Mouse (Mus musculus) large intestine, adult 2 months (tissue): ENCODE measurements around the gene Jak2. TPM values are rescaled to one million over a fixed set of nuclear protein-coding genes. Genes with fewer than 3 reads are reported as not detected.
A peak's percentile ranks its signal among the peaks of the same experiment; 100 is the strongest.

ENCODE experiments used
- DNase-seq: peaks from one replicate; pipeline ENCODE4 v3.0.0-alpha.2; 2012; ENCODE audit warnings: low read depth, low spot score
- WGBS: fragments of 180-500 bp; shearing (Covaris S2); methylation state at CpG from one replicate; pipeline ENCODE4 v1.1.7; 2018; 5-methylcytosine and 5-hydroxymethylcytosine counted together
- polyA plus RNA-seq: library from polyadenylated mRNA; depleted of rRNA; stranded (reverse); fragments of >200 nt; gene quantifications from 2 replicates; pipeline ENCODE4 v1.2.3, GENCODE M21; 2012

Gene Jak2
- polyA plus RNA-seq, 1 experiment: 8.5 TPM

DNA sequence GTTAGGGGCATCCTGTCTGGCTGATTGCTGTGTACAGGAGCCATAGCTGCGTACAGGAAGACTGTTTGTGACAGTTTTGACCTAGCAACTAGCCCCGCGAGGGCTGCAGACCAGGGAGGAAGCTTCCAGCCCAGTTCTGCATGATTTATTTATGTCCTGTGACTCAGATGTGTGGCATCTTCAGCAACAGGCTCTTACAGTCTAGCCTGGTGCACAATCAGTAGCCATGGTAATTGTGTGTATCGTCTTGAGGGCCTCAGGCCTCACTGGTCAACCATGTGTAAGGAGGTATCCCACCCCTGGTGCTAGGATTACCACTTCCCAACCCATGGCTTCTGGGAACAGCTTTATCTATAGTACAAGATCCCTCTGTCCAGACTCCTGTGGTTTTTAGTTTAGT, 40.9 kb downstream of the Jak2 start:
- WGBS: 72% methylated on average over 4 of the region's 4 CpGs
- no peak for DNase-seq

DNA sequence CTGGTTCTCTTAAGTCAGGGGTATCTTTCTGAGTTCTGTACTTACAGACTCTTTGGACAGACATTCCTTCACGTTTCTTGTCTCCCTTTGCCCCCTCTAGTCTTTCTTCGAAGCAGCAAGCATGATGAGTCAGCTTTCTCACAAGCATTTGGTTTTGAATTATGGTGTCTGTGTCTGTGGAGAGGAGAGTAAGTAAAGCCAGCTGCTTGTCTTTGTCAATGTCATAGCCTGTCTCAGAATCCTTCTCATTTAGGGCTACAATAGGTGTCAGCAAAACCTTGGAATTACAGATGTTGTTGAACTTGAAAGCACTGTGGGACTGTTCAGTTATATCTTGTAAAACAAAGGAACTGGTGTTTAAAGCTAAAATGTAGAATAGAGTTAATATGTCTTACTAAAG, 43.1 kb downstream of the Jak2 start:
- WGBS: 70% methylated on average over 2 of the region's 2 CpGs
- no peak for DNase-seq

DNA sequence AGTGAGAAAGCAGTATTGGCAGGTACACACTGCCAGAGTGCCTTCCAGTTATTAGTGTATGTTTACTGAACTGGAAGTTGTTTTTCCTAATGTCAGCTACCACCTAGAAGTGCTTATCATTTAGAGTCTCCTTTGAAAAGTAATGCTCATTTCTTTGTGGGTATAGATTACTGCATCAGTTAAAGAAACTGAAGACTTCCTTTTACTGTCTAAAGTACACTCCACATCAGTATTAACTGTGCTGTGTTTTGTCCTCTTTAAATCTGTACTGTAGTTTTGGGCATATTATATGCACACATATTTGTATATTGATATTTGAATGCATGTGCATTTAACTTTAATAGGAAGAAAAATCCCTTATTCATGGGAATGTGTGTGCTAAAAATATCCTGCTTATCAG, 44.5 kb downstream of the Jak2 start:
- DNase-seq: no peak

DNA sequence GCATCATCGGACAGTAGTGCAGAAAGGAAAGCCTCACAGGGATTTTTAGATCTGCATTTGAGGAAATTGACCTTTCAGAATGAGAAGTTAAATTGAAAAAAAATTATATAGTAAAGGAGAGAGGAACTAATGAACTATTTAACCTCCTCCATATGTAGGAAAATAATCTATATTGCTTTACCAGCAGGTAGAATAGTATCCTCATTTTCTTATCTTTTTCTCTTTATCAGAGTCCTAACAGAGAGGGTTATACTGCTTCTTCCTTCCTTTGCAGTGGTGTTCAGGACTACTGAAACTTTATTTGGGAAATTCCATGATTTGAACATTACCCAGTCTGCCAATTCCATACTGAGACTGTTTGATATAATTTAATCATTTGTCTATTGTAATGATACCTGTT, 45.7 kb downstream of the Jak2 start:
- no peak for DNase-seq
- 90% methylated on average over 1 of the region's 1 CpGs for WGBS

DNA sequence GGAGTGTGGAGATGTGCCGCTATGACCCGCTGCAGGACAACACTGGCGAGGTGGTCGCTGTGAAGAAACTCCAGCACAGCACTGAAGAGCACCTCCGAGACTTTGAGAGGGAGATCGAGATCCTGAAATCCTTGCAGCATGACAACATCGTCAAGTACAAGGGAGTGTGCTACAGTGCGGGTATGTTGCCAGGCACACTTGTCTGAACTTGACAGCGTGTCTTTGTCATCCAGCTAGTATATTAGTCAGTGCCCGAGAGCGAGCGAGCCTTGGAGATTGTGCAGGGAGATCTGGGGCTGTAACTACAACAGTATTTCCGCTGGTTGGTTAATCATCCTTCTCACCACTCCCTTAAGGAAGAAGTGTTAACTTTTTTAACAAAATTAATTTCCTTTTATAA, 49.3 kb downstream of the Jak2 start:
- no peak for DNase-seq
- WGBS: 93% methylated on average over 13 of the region's 13 CpGs

DNA sequence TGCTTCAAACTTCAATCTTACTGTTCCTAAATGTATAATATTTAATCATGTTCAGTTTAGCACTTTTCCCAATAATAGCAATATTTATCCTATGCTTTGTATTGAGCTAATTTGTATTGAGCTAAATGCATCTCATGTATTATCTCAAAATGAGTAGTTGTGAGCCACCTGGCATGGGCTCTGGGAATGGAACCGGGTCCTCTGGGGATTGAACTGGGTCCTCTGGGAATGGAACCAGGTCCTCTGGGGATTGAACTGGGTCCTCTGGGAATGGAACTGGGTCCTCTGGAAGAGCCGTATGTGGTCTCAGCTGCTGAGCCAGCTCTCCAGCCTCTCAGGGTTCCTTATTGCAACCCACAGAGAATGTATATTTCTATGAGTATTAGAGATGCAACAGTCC, 50.5 kb downstream of the Jak2 start:
- WGBS: 90% methylated on average over 2 of the region's 2 CpGs
- no peak for DNase-seq

DNA sequence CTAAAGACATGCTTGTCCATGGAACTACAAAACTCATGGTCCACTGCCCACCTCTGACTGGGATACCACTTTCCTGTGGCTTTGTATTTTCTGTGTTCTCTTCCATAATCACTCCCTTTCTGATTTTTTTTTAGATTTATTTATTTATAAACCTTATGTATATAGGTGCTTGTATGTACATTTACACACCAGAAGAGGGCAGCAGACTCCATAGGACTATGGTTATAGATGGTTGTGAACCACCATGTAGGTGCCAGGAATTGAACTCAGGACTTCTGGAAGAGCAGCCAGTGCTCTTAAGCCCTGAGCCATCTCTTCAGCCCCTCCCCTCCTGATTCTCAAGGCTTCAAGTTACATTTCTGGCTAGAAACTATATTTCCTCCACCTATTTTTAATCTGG, 57.2 kb downstream of the Jak2 start:
- no peak for DNase-seq

DNA sequence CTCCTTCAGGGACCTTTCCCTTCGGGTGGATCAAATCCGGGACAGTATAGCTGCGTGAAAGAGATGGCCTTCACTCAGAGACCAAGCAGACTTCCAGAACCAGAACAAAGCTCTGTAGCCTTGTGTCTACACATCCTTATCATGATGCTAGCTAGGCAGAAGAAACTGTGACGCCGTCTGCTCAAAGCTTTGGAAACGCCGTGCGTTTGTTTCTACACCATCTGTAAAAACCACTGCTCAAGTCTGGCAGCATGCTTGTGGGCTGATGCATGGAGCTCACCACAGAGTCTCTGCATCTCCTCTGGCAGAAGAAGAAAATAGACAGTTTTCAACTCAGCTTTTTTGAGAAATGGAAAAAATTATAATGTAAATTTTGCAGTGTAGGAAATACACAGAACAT, 60.2 kb downstream of the Jak2 start:
- no peak for DNase-seq
- WGBS: 93% methylated on average over 8 of the region's 8 CpGs

DNA sequence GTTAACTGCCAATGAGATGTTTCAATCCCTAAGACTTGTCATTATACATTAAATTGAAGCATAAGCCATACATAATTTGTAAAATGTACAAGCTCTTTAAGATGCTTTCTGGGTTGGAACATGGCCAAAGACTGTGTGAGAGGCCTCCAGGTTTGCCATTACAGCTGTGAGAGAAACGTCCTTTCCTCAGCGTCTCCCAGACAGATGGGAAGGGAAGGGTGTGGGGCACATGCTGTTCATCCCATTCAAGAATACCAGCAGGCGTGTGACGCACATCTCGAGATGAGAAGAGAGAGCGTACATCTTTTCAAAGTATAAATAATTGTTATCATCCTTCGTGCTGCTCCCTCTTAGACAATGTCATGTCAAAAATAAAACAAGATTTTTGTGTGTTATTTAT, 61.0 kb downstream of the Jak2 start:
- DNase-seq: no peak
- 74% methylated on average over 7 of the region's 7 CpGs for WGBS

DNA sequence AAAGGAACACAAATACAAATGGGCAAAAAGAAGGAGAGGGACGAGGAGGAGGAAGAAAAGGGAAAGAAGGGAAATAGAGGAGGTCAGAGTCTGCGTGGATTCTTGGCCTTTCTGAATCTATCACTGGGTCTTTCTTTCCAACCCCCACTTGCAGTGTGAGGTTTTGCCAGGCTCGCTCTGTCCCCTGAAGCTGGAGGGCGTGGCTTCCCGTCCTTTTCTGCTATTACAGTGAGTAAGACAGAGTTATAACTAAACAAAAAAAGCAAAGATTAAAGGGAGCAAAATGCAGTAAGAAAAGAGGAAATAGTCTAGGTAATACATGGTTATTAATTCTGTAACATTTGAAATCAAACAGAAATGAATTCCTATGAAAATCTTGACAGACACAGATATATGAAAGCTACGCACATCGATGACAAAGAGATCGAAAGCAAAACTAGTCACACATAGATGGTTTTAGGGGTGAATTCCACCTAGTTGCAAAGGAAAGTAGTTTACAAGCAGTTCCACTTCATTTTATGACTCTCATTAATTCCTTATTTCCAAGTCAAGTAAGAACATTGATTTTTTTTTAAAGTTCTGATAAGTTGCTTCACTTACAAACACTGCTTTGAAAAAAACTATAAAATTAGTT, 71.9 kb downstream of the Jak2 start:
- DNase-seq: peak; percentile 14
- WGBS: 50% methylated on average over 8 of the region's 8 CpGs

DNA sequence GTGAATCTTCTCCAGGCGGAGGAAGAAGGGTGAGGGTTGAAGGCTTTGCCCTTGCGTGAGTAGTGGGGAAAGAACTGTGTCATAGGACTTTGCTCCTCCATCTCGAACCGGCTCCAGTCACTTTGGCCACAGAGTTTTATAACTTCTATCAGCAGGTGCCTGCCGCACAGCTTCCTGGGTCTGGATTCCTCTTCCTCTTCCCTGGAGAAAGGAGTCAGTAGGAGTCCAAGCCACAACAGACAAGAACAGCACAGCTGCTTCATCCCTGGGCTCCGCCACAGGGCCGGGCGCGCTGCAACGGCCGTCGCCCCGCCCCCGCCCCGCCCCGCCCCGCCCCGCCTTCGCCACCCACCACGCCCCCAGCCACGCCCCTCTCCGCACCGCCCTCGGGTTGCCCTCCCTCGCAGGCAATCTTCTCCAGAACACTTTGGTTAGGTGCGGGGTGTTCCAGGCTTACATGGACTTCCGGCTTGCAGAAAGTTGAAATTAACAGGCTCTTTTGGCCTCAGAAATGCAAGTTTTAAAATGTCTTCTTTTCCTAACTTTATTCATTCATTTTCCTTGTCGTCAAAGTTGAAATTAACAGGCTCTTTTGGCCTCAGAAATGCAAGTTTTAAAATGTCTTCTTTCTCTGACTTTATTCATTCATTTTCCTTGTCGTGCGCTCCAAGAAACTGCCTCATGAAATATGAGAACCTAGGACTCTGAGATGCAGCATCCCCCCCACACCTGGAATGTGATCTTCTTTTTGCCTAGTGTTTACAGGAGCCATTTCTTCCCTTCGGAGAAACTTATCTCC, 73.6 kb downstream of the Jak2 start, which contains the start of gene Insl6:
Insl6 (minus strand) TSS at position 304 of the 799 bp plus-strand sequence.
- DNase-seq: peak; percentile 38
- 2% methylated on average over 31 of the region's 31 CpGs for WGBS

DNA sequence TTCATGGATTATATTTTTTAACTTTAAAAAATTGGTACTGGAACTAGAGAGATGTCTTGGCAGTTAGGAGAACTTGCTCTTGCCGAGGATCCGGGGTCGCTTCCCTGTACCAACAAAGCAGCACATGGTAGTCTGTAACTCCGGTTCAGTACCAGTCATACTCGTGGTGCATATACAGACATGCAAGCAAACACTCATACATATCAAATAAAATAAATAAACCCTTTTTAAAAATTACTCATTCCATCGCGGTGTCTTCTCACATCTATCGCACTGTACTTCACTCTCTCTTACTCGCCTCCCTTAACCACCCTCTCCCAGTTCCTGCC, 74.2 kb downstream of the Jak2 start:
- 52% methylated on average over 9 of the region's 9 CpGs for WGBS
- no peak for DNase-seq

DNA sequence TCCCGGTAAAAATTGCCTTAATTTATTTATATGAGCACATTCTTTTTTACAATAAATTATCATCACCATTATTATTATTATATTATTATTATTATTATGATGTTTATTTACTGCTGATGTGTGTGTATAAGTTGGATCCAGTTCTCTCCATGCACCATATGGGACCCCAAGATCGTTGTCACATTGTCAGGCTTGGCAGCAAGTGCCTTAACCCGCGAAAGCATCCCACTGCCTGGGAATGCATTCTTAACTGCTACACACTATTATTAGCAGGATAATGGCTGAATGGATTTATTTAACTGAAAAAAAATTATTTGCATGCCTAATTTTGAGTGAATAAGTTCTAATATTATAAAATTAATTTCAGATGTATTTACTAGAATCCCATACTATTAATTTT, 74.8 kb downstream of the Jak2 start:
- DNase-seq: no peak
- WGBS: 89% methylated on average over 4 of the region's 4 CpGs

DNA sequence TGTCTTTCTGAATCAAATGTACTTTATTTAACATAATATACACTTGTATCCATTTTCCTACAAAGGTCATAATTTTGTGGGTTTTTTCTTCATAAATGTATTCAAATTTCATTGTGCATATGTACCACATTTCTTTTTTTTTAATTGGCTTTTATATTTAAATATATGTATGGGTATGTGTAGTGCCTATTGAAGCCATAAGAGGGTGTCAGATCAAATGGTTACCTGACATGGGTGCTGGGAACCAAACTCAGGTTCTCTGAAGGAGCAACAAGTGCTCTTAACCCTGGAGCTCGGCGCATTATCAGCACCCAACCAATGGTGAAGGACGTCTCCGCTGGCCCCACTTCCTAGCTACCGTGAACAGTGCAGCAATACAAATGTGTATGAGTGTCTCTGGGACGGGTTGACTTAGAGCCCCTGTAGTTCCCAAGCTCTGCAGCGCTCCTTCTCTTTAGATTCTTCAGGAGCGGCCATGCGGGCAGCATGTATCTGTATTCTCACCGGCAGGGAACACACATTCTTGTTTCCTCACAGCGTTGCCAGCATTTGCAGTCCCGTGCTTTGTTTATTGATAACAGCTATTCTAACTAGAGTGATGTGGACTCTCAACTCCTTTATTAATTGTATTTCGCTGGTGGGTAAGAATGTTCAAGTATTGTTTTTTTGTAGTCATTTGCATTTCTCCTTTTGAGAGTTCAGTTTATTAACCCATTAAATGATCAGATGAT, 75.4 kb downstream of the Jak2 start:
- no peak for DNase-seq
- 83% methylated on average over 13 of the region's 13 CpGs for WGBS

DNA sequence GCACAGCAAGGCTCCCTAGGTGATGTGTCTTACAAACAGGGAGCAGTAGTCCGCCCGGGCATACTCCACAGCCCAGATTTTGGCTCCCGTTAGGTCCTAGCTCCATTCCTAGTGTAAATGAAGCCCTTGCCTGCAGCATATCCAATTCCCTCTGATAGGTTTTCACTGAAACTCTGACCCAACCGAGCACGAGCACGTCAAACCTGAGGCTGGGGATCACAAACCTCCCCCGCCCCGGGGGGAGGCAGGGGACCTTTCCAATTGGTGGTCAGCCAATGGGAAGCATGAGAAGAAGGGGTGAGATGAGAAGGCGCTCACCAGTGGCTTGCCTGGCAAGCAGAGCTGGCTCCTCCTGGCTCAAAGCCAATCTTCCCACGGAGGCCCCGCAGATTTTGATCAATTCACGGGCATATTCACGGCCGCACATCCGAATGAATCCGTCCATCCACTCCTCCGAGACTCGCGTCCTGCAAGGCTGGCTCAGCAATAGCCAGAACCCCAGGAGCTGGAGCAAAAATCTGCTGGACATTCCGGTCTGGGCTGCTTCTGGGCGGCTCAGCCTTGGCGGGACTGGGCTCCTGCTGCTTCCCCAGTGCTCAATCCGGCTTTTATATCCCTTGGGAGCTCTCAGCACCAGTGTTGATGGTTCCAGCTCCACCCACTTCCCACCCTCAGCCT, 82.6 kb downstream of the Jak2 start, which contains the start of gene Rln1:
Rln1 (minus strand) TSS at position 603 of the 678 bp plus-strand sequence.
- 5% methylated on average over 23 of the region's 23 CpGs for WGBS
- DNase-seq: no peak

DNA sequence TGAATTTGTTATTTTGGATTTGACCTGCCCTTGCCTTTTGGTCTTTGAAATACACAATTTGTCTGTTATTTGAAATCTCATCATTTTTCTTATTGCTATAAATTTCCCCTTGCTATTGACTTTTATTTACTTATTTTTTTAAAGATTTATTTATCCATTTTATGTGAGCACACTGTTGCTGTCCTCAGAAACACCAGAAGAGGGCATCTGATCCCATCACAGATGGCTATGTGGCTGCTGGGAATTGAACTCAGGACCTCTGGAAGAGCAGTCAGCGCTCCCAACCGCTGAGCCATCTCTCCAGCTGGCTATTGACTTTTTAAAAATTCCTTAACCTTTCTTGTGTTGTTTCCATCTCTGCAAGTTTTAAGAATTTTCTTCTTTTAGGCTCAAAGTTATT, 85.0 kb downstream of the Jak2 start:
- no peak for DNase-seq
- 89% methylated on average over 2 of the region's 2 CpGs for WGBS

DNA sequence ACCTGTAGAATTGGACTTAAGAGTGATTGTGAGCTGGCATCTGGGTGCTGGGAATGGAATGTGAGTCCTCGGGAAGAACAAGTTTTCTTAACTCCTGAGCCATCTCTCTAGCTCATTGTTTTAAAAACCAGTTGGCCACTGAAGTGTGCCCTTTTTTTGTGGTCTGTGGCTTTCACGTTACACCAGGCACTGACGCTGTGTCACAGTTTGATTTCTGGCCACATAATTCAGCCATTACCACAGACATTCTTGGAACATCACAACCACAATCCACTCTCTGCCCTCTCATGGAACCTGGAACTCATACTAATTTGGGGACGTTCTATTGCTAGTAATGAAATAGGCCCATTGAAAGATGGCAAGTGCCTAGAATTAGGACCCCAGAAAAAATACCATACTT, 89.4 kb downstream of the Jak2 start:
- no peak for DNase-seq
- 77% methylated on average over 4 of the region's 4 CpGs for WGBS

DNA sequence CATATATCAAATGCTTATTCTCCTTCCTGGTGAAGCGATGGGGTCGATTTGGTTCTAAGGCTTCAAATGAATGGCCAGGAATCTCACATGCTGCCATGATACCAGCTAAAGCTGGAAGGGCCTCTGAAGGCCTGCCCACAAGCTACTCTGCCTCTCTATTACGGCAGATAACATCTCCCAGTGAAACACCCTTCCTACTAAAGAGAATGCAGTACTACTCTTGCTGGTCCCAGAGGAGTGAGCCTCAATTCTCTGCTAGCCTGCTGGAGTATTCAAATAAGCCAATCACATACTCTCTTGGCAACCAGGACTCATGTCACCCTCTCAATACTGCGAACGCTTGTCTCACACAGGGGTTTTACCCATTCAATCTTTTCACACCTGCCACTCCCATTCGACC, 90.7 kb downstream of the Jak2 start:
- DNase-seq: no peak
- 87% methylated on average over 6 of the region's 6 CpGs for WGBS

DNA sequence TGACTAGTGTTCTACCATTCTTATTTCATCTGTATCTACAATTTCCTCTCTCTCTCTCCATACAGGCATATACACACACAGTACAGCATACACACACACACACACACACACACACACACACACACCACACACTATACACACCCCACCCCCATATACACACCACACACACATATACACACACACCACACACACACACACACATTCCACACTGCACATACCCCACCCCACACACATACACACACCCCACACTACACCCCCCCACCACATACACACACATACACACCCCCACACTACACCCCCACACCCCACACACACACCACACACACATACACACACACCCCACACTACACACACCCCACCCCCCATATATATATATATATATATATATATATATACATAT, 93.2 kb downstream of the Jak2 start:
- DNase-seq: no peak

DNA sequence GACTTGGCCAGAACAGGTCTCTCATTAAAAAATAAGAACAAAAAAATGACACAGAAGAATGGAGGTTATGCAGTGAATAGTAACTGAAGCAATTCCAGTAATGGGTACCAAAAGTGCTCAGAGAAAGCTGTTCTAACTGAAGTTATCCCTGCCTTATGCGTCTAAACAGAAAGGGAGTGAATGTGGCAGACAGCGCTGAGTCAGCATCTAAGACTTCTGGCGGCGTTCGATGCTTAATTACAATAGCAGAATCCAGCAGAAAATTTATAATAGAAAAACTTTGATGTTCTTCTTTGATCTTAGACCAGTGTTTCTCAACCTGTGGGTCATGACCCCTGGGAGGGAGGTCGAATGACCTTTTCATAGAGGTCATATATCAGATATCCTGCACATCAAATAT, 94.0 kb downstream of the Jak2 start:
- WGBS: 80% methylated on average over 6 of the region's 6 CpGs
- no peak for DNase-seq

DNA sequence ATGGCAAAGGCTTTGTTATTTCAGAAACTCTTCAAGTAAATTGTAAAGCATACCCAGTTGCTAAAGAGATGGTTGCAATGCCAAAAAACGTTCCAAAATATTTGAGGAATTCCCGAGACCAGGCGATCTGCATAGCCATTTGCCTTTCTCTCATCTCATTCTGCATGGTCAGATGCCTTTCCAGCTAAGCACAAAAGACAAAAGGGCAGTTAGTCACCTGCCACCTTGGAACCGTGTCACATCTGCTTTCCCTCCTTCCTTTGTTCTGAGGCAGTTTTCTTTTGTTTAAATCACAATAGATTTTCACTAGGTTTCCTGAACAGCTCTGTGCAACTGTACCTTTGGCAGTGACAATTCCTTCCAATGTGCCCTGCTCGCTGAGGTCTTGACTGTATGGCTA, 99.4 kb downstream of the Jak2 start:
- WGBS: 68% methylated on average over 5 of the region's 5 CpGs
- no peak for DNase-seq
